Mouse (Mus musculus): ENCODE measurements at regions not wholly inside any gene's neighbourhood (a gene's known extent, or its start where the extent isn't known, plus 50 kb on each side); places are given as distances from the start of the nearest gene placed in this dataset.

DNA sequence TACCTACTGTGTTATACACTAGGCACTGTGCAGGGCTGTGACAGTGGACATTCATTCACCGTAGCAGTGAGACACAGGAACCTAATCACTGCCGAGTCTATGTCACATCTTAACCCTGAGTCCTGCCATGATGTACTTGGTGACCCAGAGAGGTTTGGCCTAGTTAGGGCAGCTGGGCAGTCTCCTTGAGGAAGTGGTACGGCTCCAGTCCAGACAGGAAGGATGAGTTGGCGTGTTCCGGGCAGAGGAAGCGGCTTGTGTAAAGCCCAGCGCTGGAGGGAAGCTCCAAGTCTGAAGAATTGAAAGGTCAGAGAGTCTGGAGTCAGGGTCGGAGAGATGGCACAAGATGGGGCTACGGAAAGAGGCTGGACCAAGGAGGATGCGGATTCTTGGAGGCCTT is 99.4 kb upstream of the Smim15 start:
- Histone ChIP-seq H3K4me2 (no peak overlapping the region), H3K4me1 (replicated peaks) (peaks cover 20% of the 10 kb centered on the region), H3K9me3 (no peaks in the 10 kb centered on the region), H3K4me3 (no peak overlapping the region), H3K27ac (no peak overlapping the region), H3K36me3 (no peaks in the 10 kb centered on the region), H3K9ac (no peak overlapping the region), H3K27me3 (no peaks in the 10 kb centered on the region)
- WGBS: 78% methylated on average over 10 of the region's 10 CpGs
- ATAC-seq (ENCODE audit: low FRiP score): no peak

DNA sequence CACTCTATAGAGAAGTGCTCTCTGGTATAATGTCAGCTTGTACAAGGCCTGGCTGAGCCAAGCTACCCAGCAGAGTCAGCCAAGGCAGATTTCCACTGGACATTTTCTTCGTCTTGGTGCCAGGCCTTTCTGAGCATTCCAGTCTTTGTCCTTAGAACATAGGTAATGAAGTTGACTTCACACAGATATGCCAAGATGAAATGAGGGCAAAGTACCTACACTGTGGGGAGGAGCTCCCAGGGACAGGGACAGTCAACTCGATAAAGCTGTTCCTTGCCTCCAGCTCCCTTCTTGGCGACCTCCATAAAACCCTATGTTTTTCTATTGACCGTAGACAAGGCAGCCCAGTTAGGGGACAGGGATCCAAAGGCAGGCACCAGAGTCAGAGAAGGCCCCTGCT is 101.3 kb upstream of the Smim15 start:
- Histone ChIP-seq H3K36me3 (no peaks in the 10 kb centered on the region), H3K27ac (no peak overlapping the region), H3K9ac (no peak overlapping the region), H3K4me3 (no peak overlapping the region), H3K27me3 (no peaks in the 10 kb centered on the region), H3K9me3 (no peaks in the 10 kb centered on the region), H3K4me2 (no peak overlapping the region), H3K4me1 (replicated peaks) (peaks cover 20% of the 10 kb centered on the region)
- 90% methylated on average over 4 of the region's 4 CpGs for WGBS
- no peak for ATAC-seq (ENCODE audit: low FRiP score)

DNA sequence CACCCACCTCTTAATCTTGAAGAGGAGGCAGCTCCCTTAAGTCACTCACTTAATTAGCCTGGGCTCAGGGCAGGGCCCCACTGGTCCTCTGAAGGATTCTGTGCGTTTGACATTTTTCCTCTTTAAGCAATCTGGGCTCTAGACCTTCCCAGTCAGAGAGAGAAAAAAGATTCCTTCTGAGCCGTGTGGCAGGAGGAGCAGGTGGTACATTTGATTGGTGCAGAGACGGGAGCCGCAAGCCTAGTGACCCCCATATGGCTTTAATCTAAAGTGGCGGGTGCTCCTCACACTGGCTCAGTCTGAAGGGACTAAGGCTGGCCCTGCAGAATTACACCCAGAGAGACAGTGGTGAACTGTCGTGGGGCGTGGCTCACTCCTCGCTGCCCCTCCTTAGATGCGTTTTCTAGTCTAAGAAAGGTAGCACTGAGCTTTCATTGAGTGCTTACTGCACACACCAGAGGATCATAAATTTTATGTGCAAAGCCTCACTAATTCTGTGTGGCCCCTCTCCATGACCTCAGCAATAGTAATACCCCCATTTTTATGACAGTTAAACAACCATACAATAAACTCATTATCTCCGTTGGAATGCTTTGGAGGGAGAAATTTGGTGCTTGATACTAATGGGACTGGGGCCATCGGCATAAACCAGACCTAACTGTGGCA is 101.8 kb upstream of the Smim15 start:
- Histone ChIP-seq H3K27ac (peak overlapping the region; percentile 13; the same call in 1 of the 2 replicates), H3K36me3 (no peaks in the 10 kb centered on the region), H3K9me3 (no peaks in the 10 kb centered on the region), H3K9ac (no peak overlapping the region), H3K27me3 (no peaks in the 10 kb centered on the region), H3K4me1 (replicated peaks) (peaks cover 20% of the 10 kb centered on the region), H3K4me3 (no peak overlapping the region), H3K4me2 (no peak overlapping the region)
- WGBS: 49% methylated on average over 11 of the region's 11 CpGs
- ATAC-seq (ENCODE audit: low FRiP score): peak; percentile 63

DNA sequence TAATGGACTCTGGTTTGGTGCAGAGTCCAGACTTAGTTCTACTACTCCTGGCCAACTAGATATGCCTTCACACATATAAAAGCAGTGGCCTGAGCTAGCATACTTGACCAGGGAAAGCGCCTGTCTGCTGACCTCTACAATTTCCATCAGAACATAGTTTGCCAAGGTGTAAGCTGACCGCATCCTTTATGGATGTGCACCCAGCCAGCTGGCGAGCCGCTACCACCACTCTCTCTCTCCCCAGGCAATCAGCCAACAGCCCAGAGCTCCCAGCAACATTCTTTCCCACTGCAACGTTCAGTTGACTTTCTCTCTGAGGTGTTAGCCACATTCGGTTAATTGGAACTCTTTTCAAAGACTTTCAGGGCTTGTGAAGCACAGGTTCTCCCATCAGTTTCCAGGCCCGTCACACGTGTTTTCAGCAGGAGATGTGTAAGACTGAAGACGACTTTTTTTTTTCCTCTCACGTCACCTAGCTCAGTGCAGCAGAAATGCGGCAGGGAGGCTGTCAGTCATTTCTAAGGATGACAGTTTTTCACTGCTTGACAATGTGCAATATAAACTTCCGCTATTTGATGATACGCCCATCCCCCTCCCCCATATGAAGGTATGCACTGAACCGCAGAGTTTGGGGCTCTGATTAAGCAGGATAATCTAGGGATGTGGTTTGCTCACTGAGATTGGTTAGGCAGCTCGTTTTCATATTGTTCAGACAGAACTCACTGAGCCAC is 104.2 kb upstream of the Smim15 start:
- Histone ChIP-seq H3K36me3 (no peaks in the 10 kb centered on the region), H3K4me3 (no peak overlapping the region), H3K4me1 (replicated peaks) (peaks cover 23% of the 10 kb centered on the region), H3K9ac (no peak overlapping the region), H3K9me3 (no peaks in the 10 kb centered on the region), H3K27me3 (no peaks in the 10 kb centered on the region), H3K27ac (no peak overlapping the region; the same call in 1 of the 2 replicates), H3K4me2 (no peak overlapping the region)
- 66% methylated on average over 15 of the region's 15 CpGs for WGBS
- ATAC-seq (ENCODE audit: low FRiP score): no peak

DNA sequence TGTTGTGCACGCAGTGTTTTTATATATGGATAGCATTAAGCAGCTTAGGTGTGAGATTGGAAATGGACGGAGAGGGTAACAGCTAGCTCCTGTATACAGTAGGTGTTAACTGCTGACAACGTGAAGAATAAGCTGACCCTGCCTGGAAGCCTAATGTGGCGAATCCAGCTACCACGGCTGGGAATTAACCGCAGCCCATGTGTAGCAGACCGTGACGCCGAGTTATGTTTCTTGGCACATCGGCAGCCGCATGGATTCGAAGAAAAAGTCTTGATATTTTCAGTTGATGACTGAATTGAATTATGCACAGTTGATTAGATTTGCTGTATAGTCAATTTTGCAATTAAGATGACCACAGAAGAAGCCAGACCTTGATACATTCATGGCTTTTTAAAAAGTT is 108.6 kb upstream of the Smim15 start:
- Histone ChIP-seq H3K9me3 (no peaks in the 10 kb centered on the region), H3K4me3 (no peak overlapping the region), H3K27me3 (0 out of 2 replicates have a peak, but pooled peaks cover 3% of the 10 kb centered on the region), H3K4me2 (no peak overlapping the region), H3K4me1 (replicated peaks) (peaks cover 25% of the 10 kb centered on the region), H3K27ac (no peak overlapping the region), H3K9ac (no peak overlapping the region), H3K36me3 (no peaks in the 10 kb centered on the region)
- 57% methylated on average over 12 of the region's 12 CpGs for WGBS
- no peak for ATAC-seq (ENCODE audit: low FRiP score)

DNA sequence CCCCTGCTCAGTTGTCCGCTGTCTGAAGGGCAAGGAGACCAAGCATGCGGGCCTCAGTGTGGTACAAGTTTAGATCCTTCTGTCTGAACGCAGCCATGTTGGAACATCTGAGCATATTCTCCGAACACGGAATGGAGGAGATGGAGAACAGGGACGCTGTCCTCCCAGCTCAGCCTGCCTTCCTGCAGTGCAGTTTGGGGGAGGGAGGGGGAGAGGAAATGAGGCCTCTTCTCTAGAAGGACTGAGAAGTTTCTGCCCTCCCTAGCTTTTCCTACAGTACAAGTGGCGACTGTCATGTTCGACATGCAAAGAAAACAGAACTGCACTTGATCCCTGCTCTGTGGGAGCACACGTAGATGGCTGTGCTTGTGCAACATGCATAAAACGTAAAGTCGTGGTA is 109.6 kb upstream of the Smim15 start:
- Histone ChIP-seq H3K9me3 (no peaks in the 10 kb centered on the region), H3K4me2 (peak overlapping the region; percentile 3; the same call in 1 of the 2 replicates), H3K36me3 (no peaks in the 10 kb centered on the region), H3K4me3 (no peak overlapping the region), H3K4me1 (replicated peaks) (peaks cover 29% of the 10 kb centered on the region), H3K9ac (no peak overlapping the region), H3K27me3 (0 out of 2 replicates have a peak, but pooled peaks cover 3% of the 10 kb centered on the region), H3K27ac (peak overlapping the region; percentile 13; the same call in 1 of the 2 replicates)
- WGBS: 60% methylated on average over 11 of the region's 11 CpGs
- ATAC-seq (ENCODE audit: low FRiP score): no peak

DNA sequence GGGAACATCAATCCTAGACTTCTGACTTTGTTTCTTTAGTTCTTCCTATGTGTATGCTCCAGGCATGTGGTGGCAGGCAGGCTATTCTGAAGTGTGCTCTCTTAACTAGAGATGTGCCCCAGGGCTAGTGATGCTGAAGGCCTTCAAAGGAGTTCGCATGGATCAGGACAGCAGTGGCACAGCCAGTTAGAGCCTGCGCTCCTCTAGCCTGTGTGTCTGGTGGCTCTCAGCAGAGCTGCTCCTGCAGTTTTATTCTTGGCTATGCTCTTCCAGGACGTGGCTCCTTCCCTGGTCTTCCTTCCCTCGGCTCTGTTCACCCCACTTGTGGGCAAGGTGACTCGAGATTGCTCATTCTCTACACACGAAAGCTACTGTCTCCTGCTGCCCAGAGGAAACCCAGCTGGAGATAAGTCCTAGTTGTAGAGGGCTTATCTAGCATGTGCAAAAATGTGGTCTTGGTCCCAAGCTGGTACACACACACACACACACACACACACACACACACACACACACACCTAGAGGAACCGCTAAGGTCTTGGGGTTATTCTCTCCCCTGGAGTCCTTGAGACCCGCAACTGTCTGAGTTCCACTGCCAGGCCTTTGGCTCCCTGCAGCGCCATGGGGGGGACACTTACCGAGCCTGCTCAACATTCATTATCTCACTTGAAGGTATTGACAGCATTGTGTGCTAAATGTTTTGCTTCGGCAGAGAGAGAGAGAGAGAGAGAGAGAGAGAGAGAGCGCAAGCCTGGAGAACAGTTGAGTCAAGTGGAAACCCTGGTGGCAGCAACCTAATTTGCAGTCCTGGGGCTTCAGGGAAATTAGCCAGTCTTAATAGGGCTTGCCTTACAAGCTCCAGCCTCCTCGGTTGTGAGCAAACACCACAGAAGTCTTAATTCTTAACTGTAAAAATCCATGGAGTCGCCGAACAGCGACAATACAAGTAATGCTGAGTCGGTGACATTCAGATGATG is 110.4 kb upstream of the Smim15 start:
- peaks cover 33% of the 10 kb centered on the region for H3K4me1 ChIP-seq (replicated peaks)
- H3K9ac ChIP-seq: no peak overlapping the region
- no peak overlapping the region for H3K4me3 ChIP-seq
- H3K4me2 ChIP-seq: peak overlapping the region; percentile 3; the same call in 1 of the 2 replicates
- 0 out of 2 replicates have a peak, but pooled peaks cover 3% of the 10 kb centered on the region for H3K27me3 ChIP-seq
- no peaks in the 10 kb centered on the region for H3K9me3 ChIP-seq
- H3K27ac ChIP-seq: peak overlapping the region; percentile 13; the same call in 1 of the 2 replicates
- H3K36me3 ChIP-seq: no peaks in the 10 kb centered on the region
- ATAC-seq (ENCODE audit: low FRiP score): peak; percentile 19
- WGBS: 42% methylated on average over 17 of the region's 17 CpGs

DNA sequence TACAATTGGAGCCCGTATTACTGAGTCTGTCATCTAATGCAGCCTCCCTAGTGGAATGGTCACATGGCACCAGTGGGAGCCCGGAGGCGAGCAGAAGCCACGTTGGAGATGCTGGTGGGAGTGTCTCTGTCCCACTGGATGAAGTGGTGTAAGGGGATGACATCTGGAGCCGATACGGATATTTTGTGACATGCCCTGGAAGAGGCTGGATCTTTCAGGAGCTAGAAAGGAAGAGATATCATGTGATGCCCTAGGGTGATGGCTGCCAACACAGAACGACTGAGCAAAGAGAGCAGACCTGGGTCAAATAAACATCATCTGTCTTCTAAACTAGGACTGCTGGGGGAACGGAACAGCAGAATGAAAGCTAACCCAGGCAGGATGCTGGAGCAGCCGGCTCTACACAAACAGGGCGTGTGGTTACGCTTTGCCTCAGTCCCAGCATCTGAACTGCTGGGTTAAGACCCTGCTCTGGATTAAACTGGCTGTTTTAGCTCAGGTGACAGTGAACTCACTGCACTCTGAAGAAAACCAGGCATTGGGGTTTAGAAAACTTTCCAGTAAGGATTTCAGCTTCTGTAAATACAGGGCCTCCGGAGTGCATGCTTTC is 111.7 kb upstream of the Smim15 start:
- Histone ChIP-seq H3K4me1 (replicated peaks) (peaks cover 33% of the 10 kb centered on the region), H3K36me3 (no peaks in the 10 kb centered on the region), H3K9me3 (no peaks in the 10 kb centered on the region), H3K4me3 (no peak overlapping the region), H3K27ac (no peak overlapping the region), H3K4me2 (no peak overlapping the region), H3K27me3 (0 out of 2 replicates have a peak, but pooled peaks cover 3% of the 10 kb centered on the region), H3K9ac (no peak overlapping the region)
- ATAC-seq (ENCODE audit: low FRiP score): no peak
- 50% methylated on average over 12 of the region's 12 CpGs for WGBS

DNA sequence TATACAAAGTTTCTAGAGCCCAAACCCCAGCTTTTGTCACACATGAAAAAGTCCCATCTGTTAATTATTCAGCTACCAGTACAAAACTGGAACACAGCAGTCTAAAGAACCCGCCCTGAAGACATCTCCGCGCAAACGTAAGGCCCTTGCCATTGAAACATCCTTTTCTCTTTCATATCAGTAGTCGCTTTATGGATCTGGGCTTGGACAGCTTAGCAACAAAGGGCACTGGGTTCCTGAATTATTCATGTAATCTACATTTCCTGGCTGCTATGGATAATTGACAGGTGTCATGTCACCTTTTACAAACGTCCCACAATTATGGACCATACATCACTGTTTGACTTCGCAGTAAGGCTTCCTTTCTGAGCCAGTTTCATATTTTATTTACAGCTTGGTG is 113.0 kb upstream of the Smim15 start:
- no peaks in the 10 kb centered on the region for H3K36me3 ChIP-seq
- WGBS: 56% methylated on average over 7 of the region's 7 CpGs
- peaks cover 33% of the 10 kb centered on the region for H3K4me1 ChIP-seq (replicated peaks)
- no peak overlapping the region for H3K4me3 ChIP-seq
- H3K4me2 ChIP-seq: no peak overlapping the region
- H3K9me3 ChIP-seq: no peaks in the 10 kb centered on the region
- ATAC-seq (ENCODE audit: low FRiP score): no peak
- H3K9ac ChIP-seq: no peak overlapping the region
- H3K27me3 ChIP-seq: 0 out of 2 replicates have a peak, but pooled peaks cover 3% of the 10 kb centered on the region
- no peak overlapping the region for H3K27ac ChIP-seq

DNA sequence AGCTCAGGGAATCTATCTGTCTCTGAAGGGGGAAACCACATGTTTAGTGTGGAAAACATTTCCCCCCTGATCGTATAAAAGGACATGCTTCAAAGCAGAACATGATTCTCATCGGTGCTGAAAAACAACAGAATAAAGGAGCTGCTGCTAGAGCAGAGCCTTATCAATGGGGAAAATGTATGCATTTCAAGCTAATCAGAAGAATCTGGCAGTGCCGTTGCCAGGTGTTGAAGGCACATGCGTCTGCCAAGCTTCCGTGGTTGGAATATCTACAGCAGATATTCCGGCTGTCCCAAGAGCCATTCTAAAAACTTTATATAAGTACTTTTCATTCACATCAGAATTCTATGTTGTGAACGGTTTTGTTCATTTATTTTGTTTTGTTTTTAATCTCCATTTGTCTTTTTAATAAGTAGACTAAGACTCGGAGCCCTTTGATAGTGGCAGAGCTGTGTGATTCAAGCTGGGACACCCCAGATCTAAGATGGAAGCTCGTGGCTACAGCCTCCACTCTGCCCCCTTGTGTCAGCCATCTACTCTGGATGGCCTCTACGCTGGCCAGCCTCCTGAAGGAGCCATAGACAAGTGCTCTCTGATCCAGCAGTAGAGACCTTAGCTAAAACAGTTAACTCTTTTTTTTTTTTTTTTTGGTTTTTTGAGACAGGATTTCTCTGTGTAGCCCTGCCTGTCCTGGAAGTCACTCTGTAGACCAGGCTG is 116.6 kb upstream of the Smim15 start:
- Histone ChIP-seq H3K4me3 (no peak overlapping the region), H3K9ac (no peak overlapping the region), H3K4me1 (replicated peaks) (peaks cover 27% of the 10 kb centered on the region), H3K27me3 (no peaks in the 10 kb centered on the region), H3K9me3 (no peaks in the 10 kb centered on the region), H3K4me2 (no peak overlapping the region), H3K27ac (no peak overlapping the region), H3K36me3 (no peaks in the 10 kb centered on the region)
- 81% methylated on average over 10 of the region's 10 CpGs for WGBS
- no peak for ATAC-seq (ENCODE audit: low FRiP score)

DNA sequence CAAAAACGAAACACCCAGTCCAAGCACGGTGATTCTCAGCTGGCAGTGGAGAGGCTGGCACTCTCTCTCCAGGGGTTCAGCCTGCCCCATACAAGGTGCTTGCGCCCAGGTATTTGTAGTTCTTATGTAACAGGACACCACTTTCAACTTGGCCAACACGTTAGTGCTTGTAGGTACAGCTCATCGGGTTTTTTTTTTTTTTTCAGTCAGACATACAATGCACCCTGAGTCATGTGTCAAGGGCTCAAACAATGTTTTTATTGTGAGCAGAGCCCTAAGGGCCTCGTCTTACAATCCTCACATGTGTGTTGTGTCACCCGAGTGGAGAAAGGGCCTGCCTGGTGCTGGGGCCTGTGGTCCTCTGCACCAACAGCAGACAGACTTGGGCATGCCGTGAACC is 118.8 kb upstream of the Smim15 start:
- WGBS: 61% methylated on average over 8 of the region's 8 CpGs
- Histone ChIP-seq H3K4me2 (no peak overlapping the region), H3K4me3 (no peak overlapping the region), H3K36me3 (no peaks in the 10 kb centered on the region), H3K9me3 (no peaks in the 10 kb centered on the region), H3K27me3 (no peaks in the 10 kb centered on the region), H3K27ac (no peak overlapping the region), H3K9ac (no peak overlapping the region), H3K4me1 (replicated peaks) (peaks cover 22% of the 10 kb centered on the region)
- no peak for ATAC-seq (ENCODE audit: low FRiP score)
